Mouse (Mus musculus) adipocyte (in vitro differentiated cells): ENCODE measurements around the gene Ensa.
A peak's percentile ranks its signal among the peaks of the same experiment; 100 is the strongest.
"Not testable (repeated sequence)": the region's sequence is repeated elsewhere in the genome, so short reads cannot be mapped to it uniquely, and the experiment has no call there.

Experiments
- DNase-seq: peaks from one replicate; pipeline ENCODE4 v3.0.0-alpha.2; 2016; ENCODE audit warnings: low spot score

The Ensa gene

DNA sequence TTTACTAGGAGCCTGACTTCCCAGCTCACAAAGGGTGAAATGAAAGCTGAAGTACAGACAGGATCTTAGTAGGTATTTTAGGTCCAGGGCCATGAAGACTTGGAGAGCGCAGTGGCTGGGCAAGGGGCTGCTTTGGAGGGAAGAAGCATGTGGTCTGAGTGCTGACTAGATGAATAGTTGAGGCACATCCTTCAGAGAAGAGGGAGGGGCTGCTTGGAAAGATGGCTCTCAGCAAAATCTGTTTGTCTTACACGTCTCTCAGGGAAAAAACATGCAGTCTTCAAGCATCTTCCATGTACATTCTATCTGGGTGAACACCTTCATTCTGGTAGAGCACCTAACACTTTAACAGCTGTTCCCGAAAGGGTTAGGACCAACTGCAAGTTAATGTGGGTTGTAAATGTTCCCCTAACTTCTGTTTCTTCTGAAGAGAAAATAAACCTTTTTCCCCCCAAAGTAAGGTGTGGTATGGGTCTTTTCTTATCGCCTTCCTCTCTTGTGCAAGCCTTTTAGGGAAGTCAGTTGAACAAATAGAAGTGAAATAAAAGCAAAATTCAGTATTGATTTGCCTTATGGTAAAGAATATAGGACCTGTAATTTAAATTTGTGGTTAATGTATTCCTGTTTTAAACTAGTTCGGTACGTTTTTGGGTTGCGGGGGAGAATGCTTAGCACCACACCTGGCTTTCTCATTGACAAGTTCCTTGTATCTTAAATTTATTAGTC is 38.1 kb downstream of the Ensa start:
- no peak for DNase-seq

DNA sequence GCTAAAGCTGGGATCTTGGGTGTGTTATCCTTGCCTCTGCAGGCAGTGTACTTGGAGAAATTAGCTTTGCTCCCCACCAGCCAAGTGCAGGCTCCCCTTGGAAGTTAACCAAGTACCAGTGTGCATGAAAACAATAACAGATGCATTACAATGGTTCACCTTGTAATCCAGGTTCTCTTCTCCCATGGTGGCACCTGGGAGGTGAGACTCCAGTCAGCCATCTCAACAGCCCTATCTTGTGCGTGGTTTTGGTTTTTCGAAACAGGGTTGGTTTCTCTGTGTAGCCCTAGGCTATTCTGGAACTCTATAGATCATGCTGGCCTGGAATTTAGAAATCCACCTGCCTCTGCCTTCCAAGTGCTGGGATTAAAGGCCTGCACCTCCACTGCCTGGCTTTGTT is 38.7 kb downstream of the Ensa start:
- DNase-seq = no peak

DNA sequence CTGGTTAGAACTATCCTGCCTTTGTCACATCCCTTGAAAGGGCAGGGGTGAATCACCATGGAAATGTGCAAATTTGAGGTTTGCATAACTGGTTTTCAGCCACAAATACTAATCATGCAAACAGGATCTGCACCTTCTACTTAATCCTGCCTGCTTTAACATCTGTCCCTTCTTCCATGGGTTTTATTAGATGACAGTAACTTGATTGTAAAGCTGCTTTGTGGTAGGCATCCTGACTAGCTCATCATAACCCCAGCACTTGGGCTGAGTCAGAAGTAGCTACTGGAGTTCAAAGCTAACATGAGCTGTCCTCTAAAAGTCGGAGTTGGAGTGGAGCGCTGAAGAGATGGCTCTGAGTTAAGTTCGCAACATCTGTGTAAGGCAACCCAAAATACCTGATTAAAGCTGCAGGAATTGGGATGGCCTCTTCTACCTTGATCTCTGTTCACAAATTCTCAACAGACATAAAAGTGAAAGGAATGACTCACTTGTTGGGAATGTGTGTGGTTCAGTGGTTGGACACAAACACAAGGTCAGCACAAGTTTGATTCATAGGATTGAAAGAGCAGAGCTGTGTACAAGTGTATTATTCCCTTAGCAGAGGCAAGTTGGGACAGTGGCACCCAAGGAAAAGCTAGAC is 39.3 kb downstream of the Ensa start:
- peak; percentile 49 for DNase-seq

DNA sequence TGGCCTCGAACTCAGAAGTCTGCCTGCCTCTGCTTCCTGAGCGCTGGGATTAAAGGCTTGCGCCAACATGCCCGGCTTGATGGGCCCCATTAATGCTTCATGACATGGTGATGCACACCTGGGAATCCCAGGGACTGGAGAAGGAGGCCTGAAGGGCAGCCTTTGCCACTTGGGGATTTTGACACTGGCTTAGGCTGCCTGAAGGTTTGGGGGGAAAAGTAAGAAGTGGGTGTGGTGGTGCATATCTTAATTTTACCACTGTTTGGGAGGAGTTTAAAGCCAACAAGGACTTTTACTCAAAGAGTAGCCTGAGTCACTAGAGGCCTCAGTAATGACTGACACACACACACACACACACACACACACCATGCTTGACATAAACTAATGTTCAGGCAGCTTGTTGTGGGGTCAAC is 40.2 kb downstream of the Ensa start:
- no peak for DNase-seq

DNA sequence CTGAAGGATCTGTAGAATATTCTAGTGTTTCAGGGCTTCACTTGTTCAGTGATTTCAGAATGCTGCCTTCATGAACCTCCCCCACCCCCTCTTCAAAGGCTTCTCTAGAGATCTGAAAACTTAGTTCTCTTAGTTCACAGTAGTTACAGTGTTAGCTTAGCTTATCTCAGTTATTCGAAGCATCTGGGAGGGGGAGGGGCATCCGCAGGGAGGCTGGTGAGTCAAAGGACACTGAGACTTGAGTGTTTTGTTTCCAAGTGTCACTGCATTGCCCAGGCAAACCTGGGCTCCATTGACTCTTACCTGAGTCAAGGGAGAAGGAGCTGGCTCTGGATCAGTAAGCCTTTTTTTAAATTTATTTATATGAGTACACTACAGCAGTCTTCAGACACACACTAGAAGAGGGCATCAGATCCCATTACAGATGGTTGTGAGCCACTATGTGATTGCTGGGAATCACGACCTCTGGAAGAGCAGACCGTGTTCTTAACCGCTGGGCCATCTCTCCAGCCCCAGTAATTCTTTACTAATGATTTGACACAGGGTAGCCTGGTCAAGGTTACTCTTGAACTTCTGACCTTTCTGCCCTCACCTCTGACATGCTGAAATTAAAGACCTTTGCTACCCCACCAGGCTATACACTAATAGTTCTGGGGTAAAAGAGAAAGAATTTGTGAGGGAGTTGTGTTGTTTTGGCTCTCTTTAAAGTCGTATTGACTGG is 41.5 kb downstream of the Ensa start:
- DNase-seq = peak; percentile 62

DNA sequence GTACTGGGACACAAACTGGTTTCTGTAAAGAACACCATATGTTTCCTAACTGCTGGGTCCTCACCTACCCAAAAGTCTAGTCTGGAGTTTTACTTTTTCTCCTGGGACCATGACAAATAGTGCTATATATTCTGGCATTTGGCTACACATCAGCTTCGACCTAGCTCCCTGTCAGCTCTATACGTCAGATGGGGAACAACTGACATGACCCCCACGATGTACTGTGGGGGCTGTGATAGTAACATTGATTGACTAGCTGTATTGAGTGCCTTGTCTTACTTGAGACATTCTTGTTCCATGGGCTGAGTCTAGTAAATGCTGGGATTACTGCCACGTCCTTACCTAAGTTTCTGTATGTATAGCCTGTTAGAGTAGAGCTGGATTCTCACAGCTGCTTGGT is 42.7 kb downstream of the Ensa start:
- no peak for DNase-seq

DNA sequence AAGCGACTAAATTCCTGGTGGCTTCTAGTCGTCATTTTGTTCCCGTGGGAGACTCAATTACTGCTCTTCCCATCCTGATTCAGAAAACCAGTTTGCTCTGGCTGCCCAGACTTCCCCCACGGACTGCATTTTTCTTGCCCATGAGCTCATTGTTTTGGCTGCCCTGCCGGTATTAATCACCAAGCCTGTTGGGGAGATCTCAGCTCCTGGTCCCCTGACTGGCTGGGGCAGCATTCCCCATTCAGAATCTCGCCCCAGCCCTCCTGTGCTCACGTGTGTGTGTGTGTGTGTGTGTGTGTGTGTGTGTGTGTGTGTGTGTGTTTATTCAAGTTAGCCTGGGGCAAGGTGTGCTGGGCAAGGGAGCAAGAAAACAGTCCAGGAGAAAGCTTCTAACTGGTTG is 43.2 kb downstream of the Ensa start:
- peak; percentile 95 for DNase-seq

DNA sequence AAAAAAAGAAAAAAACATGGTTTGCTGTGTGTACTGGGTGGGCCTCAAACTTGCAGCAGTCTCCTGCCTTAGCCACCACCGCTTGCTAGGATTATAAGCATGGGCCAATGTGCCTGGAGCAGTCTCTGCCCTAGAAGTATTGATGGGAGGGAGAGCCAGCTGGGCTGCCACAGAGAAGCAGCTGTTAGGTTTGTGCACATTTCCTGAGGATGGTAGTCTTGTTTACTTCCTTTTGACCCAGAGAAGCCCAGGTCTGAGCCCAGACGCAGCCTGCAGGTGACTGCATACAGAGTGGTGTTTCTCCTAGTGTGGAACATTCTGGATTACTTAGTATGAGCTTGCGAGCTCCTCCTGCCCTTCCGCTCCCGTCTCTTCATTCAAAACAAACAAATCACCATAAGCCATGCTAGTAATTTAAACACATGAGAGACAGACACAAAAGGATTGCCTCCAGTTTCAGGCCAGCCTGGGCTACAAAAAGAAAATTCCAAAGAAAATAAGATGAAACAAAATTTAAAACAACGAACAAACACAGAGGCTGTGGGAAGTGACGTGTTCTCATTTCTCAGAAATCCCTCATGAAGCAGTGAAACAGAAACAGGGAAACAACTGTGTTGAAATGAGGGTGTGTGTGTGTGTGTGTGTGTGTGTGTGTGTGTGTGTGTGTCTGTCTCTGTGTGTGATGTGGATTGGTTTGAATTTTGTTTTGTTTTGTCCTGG is 44.0 kb downstream of the Ensa start:
- peak; percentile 52 for DNase-seq

DNA sequence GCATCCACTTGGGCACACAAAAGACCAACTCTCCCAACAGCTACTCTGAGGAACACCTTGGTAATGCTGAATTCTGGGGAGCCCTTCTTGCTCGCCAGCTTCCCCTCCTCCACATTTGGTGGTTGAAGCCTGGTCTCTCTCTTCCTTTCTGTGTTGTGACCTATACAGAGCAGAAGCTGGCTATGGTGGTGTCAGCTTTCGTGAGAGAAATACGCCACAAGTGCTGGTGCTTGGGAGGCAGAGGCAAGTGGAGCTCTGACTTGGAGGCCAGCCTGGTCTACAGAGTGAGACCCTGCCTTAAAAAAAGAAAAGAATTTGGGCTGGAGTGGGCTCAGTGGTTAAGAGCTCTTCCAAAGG is 44.5 kb downstream of the Ensa start:
- no peak for DNase-seq

DNA sequence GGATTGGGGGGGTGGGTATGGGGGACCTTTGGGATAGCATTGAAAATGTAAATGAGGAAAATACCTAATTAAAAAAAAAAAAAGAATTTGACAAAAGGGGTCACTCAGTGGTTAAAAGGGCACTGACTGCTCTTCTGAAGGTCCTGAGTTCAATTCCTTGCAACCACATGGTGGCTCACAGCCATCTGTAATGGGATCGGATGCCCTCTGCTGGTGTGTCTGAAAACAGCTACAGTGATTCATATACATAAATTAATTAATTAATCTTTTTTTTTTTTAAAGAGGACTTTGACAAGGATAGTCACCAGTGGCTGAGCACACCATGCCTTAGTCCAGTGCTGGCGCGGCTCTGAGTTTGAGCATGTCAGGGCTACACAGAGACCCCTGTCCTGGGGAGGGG is 45.6 kb downstream of the Ensa start:
- not testable (repeated sequence) for DNase-seq

DNA sequence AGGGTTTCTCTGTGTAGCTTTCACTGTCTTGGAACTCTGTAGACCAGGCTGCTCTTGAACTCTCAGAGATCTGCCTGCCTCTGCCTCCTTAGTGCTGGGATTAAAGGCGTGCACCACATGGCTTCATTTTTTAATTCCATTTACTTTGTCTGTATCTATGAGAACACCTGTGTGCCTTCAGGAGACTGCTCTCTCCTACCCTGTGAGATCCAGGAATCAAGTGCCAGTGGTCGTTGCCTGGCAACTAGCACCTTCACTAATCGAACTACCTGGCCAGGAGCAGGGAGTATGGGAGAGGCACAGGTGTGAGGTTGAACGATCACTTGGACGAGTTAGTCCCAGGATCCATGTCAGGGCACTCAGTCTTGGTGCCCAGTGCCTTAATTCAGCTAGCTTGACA is 46.4 kb downstream of the Ensa start:
- no peak for DNase-seq

DNA sequence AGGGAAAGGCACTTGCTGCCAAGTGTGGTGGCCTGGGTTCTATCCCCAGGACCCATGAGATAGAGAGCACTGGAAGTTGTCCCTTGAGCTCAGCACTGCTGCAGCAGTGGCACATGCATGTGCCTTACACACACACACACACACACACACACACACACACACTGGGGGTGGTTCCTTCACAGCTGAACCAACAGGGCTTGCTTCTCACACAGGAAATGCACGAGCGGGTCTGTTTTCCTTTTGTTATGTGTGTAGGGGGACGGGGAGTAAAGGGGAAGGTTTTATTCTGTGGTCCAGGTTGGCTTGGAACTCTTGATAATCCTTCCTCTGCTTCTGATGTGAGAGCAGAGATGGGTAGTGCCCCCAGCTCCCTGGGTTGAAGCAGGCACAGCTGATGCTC is 47.7 kb downstream of the Ensa start:
- DNase-seq = no peak

DNA sequence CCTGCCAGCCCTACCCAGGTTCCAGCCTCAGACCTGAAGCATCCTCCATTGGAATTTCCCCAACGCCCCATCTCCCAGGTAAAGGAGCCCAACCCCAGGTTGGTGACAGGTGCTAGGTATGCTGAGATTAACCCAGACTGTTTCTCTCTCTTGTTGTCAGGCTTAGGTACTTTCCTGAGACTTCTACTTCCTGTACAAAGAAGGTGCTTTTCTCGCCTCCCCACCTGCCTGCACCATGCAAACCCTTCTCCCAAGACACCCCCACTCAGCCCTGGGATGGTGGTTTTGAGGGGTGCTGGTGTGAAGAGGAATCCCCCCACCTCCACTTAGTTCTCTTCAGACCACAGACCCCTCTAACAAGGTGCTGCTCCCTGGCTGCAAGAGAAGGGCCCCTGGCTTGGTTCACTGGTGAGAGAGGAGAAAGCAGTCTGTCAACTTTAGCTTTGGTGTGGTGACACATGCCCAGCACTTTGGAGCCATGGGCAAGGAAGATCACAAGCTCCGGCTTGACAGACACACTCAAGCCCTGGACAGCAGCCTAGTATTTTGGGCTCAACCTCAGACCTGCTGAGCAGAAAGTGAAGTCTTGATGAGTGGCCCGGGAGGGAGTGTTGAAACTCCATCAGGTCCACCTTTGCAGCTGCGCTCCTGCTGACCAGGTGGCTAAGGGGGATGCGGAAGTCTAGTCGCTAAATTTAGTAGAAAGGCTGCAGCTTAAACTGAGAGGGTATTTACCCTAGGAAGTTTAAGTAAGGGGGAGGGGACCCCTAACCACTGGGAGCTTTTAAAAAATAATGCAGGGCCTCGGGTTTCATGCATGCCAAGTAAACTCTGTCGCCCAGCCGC is 48.3 kb downstream of the Ensa start:
- DNase-seq = peak; percentile 76

DNA sequence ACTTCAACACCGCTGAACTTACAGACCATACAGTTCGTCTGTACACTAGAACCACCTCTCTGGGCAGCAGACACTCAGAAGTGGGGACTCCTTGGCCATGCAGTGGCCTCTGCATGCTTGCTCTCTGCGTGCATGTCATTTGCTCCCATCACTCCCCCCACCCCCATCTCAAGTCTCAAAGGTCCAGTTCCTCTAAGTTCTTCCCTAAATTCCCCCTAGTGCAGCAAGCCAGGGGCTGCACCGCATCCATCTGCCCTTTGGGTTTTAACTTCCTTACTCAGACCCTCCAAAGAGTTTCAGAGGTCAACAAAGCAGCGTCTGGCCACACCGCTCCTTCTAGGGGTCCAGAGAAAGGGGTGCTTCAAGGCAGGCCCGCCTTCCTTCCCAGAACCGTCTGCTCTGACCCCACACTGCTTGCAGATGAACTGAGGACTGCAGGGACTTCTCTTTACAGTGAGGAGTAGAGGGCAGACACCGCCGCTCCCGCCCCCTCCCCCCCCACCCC is 49.0 kb downstream of the Ensa start:
- no peak for DNase-seq

DNA sequence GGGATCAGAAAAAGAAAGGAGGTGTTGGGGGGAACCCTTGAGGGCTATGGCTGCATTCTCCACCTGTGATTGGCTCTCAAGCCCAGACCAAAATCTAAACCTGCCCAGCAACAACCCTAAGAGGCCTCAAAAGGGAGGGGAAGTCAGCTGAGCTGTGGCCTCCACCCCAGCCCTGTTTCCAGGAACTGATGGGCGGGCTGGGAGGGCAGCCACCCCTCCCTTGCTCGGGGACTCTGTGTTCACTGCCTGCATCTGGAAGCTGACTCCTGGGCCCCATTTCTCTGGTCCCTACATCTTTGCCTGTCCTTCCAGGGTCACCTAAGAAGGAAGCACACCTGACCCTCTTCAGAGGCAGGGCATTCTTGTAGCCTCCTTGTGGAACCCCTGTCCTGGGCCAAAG is 49.4 kb downstream of the Ensa start:
- peak; percentile 89 for DNase-seq

DNA sequence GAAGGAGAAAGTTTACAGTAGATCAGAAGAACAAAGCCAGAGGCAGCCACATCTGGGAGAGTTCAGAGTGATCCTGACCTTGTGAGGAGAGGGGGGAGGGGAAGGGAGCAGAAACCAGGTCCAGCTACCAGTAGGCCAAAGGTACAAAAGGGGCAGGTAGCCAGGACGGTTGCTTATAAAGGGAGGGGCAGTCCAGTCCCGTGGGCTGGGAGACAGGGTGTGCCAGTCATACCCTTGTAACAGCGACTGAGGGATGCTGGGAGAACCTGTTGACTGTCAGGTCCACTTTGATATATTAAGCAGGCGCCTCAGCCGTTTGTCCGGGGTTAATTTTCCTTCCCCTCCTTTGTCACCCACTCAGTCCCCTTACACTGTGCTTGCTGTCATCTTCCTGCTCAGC is 50.0 kb downstream of the Ensa start:
- DNase-seq = peak; percentile 36

DNA sequence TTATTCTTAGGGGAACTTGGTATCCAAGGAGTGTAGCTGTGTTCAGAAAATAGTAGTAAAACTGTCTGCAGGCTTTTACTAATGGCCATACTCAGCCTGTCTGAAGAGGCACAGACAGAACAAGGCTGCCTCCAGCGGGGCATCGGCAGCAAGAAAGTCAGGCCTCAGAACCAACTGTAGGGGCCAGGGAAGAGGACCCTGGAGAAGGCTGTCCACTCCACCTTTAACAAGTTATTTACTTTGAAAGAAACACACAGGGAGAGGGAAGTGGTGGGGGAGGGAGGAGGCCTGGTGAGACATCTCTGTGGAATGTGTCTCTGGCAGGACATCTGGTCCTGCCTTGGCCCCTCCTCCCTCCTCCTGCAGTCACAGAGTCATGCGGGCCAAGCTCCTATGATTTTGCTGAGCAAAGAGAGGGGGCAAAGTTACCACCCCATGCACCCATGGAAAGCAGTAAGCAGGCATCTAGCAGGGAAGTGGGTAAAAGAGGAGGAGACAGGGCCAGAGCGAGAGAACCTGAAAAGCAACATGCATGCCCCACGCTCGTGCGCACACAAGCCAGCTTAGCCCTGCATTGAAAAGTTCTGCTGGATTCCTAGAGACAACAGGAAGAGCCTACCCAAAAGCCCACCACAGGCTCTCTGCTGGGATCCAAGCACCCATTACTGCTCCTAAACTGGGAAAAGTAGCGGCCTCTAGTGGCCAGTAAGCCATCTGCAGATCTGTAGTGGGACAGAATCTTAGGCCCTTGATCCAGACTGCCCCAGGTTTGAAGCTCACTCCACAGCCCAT is 50.7 kb downstream of the Ensa start:
- DNase-seq = peak; percentile 92

DNA sequence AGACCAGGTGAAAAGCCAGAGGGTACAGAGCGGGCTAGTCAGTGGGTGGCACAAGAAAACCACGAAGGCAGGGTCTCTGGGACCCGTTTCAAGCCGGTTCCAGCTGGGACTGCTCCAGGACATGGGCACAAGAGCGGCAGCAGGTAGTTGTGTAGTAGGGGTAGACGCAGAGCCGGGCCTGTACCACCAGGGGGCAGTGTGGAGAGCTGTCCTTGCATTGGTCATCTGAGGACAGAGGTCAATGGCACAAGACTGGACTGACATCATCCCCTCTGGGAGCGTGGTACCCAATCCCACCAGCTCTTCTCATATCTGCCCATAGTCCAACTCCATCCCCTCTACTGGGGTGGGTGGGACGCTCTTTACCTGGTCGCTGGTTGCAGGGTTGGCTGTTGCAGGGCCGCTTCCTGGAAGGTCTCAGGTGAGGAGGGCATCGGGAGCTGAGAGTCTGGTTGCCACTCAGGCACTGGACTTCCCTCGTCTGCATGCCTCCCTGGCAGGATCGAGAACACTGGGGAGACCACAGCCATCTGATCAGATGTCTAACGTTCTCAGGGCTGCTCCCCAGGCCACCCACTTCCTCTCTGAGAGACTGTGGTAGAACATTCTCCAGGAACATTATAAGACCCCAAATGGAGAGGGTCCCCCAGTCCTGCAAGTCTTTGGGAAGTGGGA is 52.1 kb downstream of the Ensa start:
- DNase-seq = peak; percentile 75

DNA sequence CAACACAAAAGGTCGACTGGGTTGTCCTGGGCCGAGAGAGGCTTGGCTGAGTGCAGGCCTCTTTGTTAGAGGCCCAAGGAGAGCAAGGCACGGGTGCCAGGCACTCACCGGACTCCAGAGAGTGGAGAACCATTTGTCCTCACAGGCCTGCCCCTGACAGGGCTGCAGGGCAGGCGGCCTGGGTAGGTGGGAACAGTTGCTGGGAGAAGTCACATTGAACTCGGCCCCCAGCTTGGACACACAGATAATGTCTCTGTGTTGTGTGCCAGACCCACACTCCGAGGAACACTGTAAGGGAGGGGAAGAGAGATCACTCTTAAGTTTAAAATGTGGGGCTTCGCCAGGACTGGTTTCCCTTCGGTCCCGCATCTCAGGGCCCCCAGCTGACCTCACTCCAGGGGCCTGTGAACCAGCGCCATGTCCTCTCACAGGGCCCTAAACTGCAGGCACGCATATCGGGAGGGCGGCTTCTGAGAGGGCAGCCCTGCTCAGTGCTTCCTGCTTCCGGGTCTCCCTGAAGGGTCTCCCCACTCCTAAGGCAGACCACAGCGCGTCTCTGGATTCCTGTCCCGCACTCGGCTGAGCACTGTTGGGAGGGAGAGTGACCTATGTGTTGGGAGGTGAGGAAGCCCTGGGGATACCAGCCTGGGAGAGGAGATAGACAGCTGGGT is 52.8 kb downstream of the Ensa start:
- DNase-seq = no peak

DNA sequence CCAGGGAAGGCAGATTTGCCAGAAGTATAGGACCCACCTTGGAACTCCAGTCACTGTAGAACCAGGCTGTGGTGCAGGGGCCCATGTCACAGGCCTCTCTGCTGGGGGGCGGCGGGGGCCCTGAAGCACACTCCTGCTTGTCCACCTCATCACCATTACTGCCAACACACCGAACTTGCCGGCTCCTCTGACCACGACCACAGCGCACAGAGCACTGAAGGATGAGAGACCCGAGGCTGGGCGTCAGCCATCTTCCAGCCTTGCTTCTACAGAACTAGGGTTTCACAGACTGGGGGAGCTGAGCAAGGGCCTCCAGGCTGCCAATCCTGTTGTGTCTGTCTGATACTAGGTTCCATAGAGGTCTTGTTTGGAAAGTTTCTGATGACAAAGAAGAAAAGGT is 54.8 kb downstream of the Ensa start:
- DNase-seq = no peak
